Mouse (Mus musculus) stomach, postnatal 0 days (tissue): ENCODE data around the gene Wfdc18. TPM values are rescaled to one million over a fixed set of nuclear protein-coding genes. Genes with fewer than 3 reads are reported as not detected.

Experiments used
- ATAC-seq: fragments of 200-750 bp; cut with Nextera tagmentation; 2 replicates; pipeline ENCODE4 v1.8.0; 2017; ENCODE audit not compliant: low FRiP score, low TSS enrichment
- DNase-seq: peaks from one replicate; pipeline ENCODE4 v3.0.0-alpha.2; 2016; ENCODE audit warnings: low spot score
- H3K27ac ChIP-seq: fragments of 300-500 bp; sonication (generic); replicated peaks from 2 replicates; pipeline ENCODE4 v1.5.1; 2014; ENCODE audit warnings: mild to moderate bottlenecking, control low read depth
- H3K27me3 ChIP-seq: fragments of 300-500 bp; sonication (generic); 2 replicates; pipeline ENCODE4 v1.6.1; 2014; ENCODE audit warnings: low read length; ENCODE audit not compliant: control insufficient read depth, insufficient read depth
- H3K36me3 ChIP-seq: fragments of 300-500 bp; sonication (generic); 2 replicates; pipeline ENCODE4 v1.6.1; 2014; ENCODE audit warnings: low read length, mixed read lengths; ENCODE audit not compliant: control insufficient read depth, insufficient read depth
- H3K4me1 ChIP-seq: fragments of 300-500 bp; sonication (generic); replicated peaks from 2 replicates; pipeline ENCODE4 v1.6.1; 2014; ENCODE audit warnings: antibody characterized with exemption; ENCODE audit not compliant: control insufficient read depth, insufficient read depth
- H3K4me2 ChIP-seq: fragments of 300-500 bp; sonication (generic); replicated peaks from 2 replicates; pipeline ENCODE4 v1.6.1; 2014; ENCODE audit warnings: low read depth, mild to moderate bottlenecking, control low read depth, moderate library complexity
- H3K4me3 ChIP-seq: fragments of 300-500 bp; sonication (generic); 2 replicates; pipeline ENCODE4 v1.5.1; 2014; ENCODE audit warnings: low read depth, low read length, control low read depth
- H3K9ac ChIP-seq: fragments of 300-500 bp; sonication (generic); 2 replicates; pipeline ENCODE4 v1.6.1; 2014; ENCODE audit warnings: mild to moderate bottlenecking, low read length, control low read depth, mixed read lengths
- H3K9me3 ChIP-seq: fragments of 300-500 bp; sonication (generic); 2 replicates; pipeline ENCODE4 v1.6.1; 2016; ENCODE audit warnings: low read length; ENCODE audit not compliant: control insufficient read depth
- CTCF ChIP-seq: IDR thresholded peaks from 2 replicates; pipeline ENCODE4 v1.5.1; 2016; ENCODE audit warnings: antibody characterized with exemption, low read depth, mild to moderate bottlenecking, moderate library complexity
- EP300 ChIP-seq: optimal IDR thresholded peaks from 2 replicates; pipeline ENCODE3; 2016; ENCODE audit warnings: antibody characterized with exemption
- WGBS: fragments of 180-500 bp; shearing (Covaris S2); extraction: QIAGEN DNeasy Blood & Tissue Kit; methylation state at CpG from one replicate; pipeline ENCODE4 v1.1.7; 2014; 5-methylcytosine and 5-hydroxymethylcytosine counted together
- polyA plus RNA-seq: library from polyadenylated mRNA; unstranded; fragments of >200 nt; fragmentation: Nextera tagmentation; extraction: Ambion mirVana; gene quantifications from 2 replicates; pipeline ENCODE4 v1.2.1, GENCODE M21; 2015

Wfdc18 gene
- 0.87 and 2.7 TPM in 2 replicates for polyA plus RNA-seq

- DNase-seq (no peak), ATAC-seq (no peak)
- H3K27me3 ChIP-seq: no peaks in the 10 kb centered on the region
- TF ChIP-seq CTCF (no peak), EP300 (no peak)
- no peaks in the 10 kb centered on the region for H3K4me1 ChIP-seq
- H3K4me3 ChIP-seq: no peak within 1 kb of the TSS
- H3K9me3 ChIP-seq: no peaks in the 10 kb centered on the region
- no peaks in the 10 kb centered on the region for H3K36me3 ChIP-seq
- no peak within 1 kb of the TSS for H3K27ac ChIP-seq
- H3K9ac ChIP-seq: no peak within 1 kb of the TSS
- H3K4me2 ChIP-seq: no peak within 1 kb of the TSS
- WGBS: 58% methylated on average over 4 of the region's 4 CpGs
Observed at GRCm38 (mm10) chr11:83708715-83709114, at the start of gene Wfdc18. Gene Wfdc18 (plus strand): TSS chr11:83709015.

GRCm38 (mm10) chr11:83662204-83662603, 46.6 kb upstream of the Wfdc18 start, which contains the start of gene Ccl4:
Gene Ccl4 (plus strand): TSS chr11:83662584.
- H3K27me3 ChIP-seq: no peaks in the 10 kb centered on the region
- H3K4me2 ChIP-seq: no peak within 1 kb of the TSS
- TF ChIP-seq EP300: no peak
- TF ChIP-seq CTCF: no peak
- WGBS: 65% methylated on average over 6 of the region's 6 CpGs
- DNase-seq: no peak
- no peak within 1 kb of the TSS for H3K9ac ChIP-seq
- H3K36me3 ChIP-seq: no peaks in the 10 kb centered on the region
- no peak within 1 kb of the TSS for H3K4me3 ChIP-seq
- H3K4me1 ChIP-seq: no peaks in the 10 kb centered on the region
- H3K27ac ChIP-seq: no peak within 1 kb of the TSS
- H3K9me3 ChIP-seq: no peaks in the 10 kb centered on the region
- no peak for ATAC-seq

DNA sequence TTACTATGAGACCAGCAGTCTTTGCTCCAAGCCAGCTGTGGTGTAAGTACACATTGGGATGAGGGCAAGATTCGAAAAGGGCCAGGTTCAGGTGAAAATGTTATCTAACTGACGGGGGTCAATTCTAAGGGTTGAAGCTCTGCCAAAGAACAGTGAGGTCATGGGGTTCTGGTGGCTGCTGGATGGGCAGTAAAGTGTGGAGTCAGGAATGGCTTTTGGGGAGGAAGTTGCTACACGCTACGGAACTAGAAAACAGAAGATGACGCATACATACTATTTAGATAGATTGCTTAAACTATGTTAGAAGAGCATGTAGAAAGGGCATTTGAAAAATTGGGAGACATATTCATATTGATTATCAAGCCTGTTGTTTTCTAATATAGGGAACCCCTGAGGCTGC, 45.3 kb upstream of the Wfdc18 start:
- 50% methylated on average over 5 of the region's 5 CpGs for WGBS
- no peaks in the 10 kb centered on the region for H3K4me1 ChIP-seq
- no peak for ATAC-seq
- no peaks in the 10 kb centered on the region for H3K36me3 ChIP-seq
- no peaks in the 10 kb centered on the region for H3K9me3 ChIP-seq
- no peak overlapping the region for H3K4me2 ChIP-seq
- no peaks in the 10 kb centered on the region for H3K27me3 ChIP-seq
- no peak for TF ChIP-seq EP300
- no peak for TF ChIP-seq CTCF
- DNase-seq: no peak
- no peak overlapping the region for H3K27ac ChIP-seq
- no peak overlapping the region for H3K9ac ChIP-seq
- H3K4me3 ChIP-seq: no peak overlapping the region

GRCm38 (mm10) chr11:83671743-83672142, 37.1 kb upstream of the Wfdc18 start:
- Histone ChIP-seq H3K36me3 (no peaks in the 10 kb centered on the region), H3K9me3 (no peaks in the 10 kb centered on the region), H3K27me3 (no peaks in the 10 kb centered on the region), H3K4me1 (no peaks in the 10 kb centered on the region), H3K27ac (no peak overlapping the region), H3K4me3 (no peak overlapping the region), H3K4me2 (no peak overlapping the region), H3K9ac (no peak overlapping the region)
- no peak for ATAC-seq
- no peak for DNase-seq
- TF ChIP-seq EP300: no peak
- no peak for TF ChIP-seq CTCF

- TF ChIP-seq CTCF: no peak
- TF ChIP-seq EP300: no peak
- no peak overlapping the region for H3K4me3 ChIP-seq
- ATAC-seq (no peak), DNase-seq (no peak)
- H3K9ac ChIP-seq: no peak overlapping the region
- WGBS: 81% methylated on average over 1 of the region's 1 CpGs
- H3K4me2 ChIP-seq: no peak overlapping the region
- no peaks in the 10 kb centered on the region for H3K36me3 ChIP-seq
- H3K9me3 ChIP-seq: no peaks in the 10 kb centered on the region
- H3K4me1 ChIP-seq: no peaks in the 10 kb centered on the region
- no peaks in the 10 kb centered on the region for H3K27me3 ChIP-seq
- H3K27ac ChIP-seq: no peak overlapping the region
Observed at GRCm38 (mm10) chr11:83675665-83676064, 33.1 kb upstream of the Wfdc18 start.

DNA sequence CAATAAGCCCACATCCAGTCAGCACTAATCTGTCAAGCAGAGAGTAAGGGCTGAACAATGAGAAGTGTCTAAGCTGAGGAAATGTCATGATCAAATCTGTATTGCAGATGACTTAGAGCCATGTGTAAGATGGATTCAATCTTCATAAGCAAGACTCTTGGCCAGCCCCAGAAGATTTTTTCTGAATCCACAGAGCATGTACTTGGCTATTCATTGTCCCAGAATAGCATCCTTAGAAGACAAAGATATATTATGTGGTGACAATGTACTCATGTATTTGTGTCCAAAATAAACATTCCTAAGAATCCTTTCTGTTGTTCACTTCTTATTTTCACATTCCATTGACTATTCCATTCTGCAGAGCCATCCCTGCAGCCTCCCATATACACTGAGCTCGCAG, 18.9 kb upstream of the Wfdc18 start:
- no peaks in the 10 kb centered on the region for H3K9me3 ChIP-seq
- no peak overlapping the region for H3K27ac ChIP-seq
- H3K4me3 ChIP-seq: no peak overlapping the region
- 65% methylated on average over 1 of the region's 1 CpGs for WGBS
- no peaks in the 10 kb centered on the region for H3K36me3 ChIP-seq
- no peaks in the 10 kb centered on the region for H3K27me3 ChIP-seq
- H3K9ac ChIP-seq: no peak overlapping the region
- no peak for TF ChIP-seq CTCF
- TF ChIP-seq EP300: no peak
- DNase-seq: no peak
- no peaks in the 10 kb centered on the region for H3K4me1 ChIP-seq
- ATAC-seq: no peak
- no peak overlapping the region for H3K4me2 ChIP-seq
